Mouse (Mus musculus): Measurements from ENCODE around the gene Asic1.

- TF ChIP-seq CTCF (IDR thresholded peaks at IDR 0.05; ENCODE audit: insufficient read depth, low read depth, low read length), result no peak
- no peak for TF ChIP-seq POLR2A (IDR thresholded peaks at IDR 0.05; ENCODE audit: insufficient read depth, low read depth, low read length)
These were observed 21.8 kb upstream of the Asic1 start for GRCm38 (mm10) chr15:99648326-99648725.
